Mouse (Mus musculus) thymus, postnatal 36 days (tissue): Measurements from ENCODE around the gene St3gal4.

ENCODE experiments used
- DNase-seq, 2 experiments: peaks; one replicate each; pipeline ENCODE4 v3.0.0; 2022; ENCODE audit warnings: mixed read lengths in 2 of 2

Gene St3gal4

DNA sequence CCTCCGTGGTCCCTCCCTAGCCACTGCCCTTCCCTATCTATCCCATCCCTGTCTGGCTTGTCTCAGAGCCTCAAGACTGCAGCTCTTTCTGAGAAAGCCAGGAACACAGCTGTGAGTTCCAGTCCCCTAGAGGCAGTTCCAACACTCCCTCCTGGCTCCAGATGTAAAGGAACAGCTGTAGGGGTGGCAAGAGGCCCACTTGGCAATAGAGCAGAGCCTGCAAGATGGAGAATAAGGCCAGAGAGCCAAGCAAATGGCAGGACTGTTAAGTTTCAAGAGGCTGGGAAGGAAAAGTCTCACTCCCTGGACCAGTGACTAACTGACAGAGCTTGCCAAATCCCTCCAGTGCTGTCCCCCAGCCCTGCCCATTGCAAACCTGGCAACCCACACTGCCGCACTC is 73.3 kb downstream of the St3gal4 start:
- no peak for DNase-seq

GRCm38 (mm10) chr9:35045031-35045531 is 74.0 kb downstream of the St3gal4 start:
- DNase-seq, result no peak

GRCm38 (mm10) chr9:35044458-35044857 is 74.6 kb downstream of the St3gal4 start:
- DNase-seq, result no peak

GRCm38 (mm10) chr9:35043619-35044018 is 75.4 kb downstream of the St3gal4 start:
- DNase-seq, result no peak

DNA sequence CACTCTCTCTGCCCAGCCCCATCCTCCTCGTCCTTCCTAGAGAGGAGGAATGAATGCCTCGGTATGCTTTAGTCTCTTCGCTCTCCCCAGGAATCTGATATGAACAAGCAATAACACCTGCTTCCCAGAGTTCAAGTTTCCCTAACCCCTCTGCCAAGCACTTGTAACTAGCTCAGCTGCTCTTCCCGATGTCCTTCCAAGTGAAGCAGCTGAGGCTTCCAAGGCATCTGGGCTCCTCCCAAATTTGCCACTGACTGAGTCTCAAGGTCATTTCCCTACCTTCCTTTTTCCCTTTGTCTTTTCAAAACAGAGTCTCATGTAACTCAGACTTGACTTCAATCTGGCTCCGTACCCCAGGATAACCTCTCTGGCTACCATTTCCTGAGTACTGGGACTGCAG is 77.6 kb downstream of the St3gal4 start:
- DNase-seq, result no peak

DNA sequence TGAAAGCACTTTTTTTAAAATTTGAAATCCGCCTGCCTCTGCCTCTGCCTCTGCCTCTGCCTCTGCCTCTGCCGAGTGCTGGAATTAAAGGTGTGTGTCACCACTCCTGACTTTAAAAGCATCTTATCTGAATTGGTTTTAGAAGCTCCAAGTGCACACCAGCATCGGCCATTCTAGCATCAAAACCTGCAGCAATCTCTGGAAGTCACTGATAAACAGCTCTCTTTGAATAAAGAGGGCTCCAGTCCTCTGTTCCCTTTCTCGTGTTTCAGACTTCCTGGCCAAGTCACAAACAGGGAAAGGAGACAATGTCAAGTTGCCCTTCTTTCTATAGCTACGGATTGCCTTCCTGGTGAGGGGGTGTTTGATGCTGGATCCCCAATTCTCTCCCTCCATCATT is 79.2 kb downstream of the St3gal4 start:
- DNase-seq, result no peak

DNA sequence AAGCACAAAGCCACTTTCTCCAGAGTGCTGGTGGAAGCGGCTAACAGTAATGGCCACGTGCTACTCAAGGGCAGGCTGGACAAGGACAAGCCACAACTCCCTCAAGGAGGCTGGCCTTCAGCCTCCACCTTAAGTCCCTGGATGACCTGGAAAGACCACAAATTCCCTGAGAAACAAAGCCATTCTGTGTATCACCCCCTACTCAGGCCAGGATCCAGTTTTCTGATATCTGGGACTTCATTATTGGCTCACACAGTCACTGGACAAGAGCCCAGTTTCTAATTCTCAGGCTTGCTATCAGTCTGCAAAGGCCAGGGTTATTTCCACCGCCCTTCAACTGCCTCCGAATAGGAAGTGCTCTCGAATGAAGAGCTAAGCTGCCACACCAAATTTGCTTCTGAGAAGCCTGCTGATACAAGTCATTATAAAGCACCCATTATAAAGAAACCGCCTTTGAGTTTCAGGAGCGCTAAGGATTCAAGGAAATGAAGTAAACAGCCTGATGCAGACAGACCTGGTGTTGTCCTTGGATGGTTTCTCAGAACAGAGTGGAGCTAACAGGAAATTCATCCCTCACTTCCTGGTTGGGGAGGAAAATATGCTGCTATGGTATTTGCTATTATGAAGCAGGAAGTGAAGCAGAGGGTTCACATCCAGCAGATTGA is 80.0 kb downstream of the St3gal4 start:
- DNase-seq, result no peak

DNA sequence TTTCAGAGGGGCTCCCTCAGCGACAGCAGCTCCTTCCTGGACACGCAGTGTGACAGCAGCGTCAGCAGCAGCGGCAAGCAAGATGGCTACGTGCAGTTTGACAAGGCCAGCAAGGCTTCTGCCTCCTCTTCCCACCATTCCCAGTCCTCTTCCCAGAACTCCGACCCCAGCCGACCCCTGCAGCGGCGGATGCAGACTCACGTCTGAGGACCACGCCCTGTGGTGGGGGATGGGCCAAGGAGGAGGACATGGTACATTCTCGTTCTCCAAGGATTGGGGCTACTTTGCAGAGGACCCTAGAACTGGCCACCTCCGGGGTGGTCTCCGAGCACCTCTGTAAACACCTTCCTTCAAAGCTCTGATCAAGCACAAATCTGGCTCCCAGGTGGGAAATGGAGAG is 84.0 kb downstream of the St3gal4 start:
- no peak for DNase-seq

GRCm38 (mm10) chr9:35032457-35032856 is 86.6 kb downstream of the St3gal4 start:
- no peak for DNase-seq

GRCm38 (mm10) chr9:35030823-35031222 is 88.2 kb downstream of the St3gal4 start:
- no peak for DNase-seq

- DNase-seq, result no peak
These were observed 91.6 kb downstream of the St3gal4 start for GRCm38 (mm10) chr9:35027382-35027997.

- DNase-seq, result no peak
These were observed 92.2 kb downstream of the St3gal4 start for GRCm38 (mm10) chr9:35026897-35027311.

- DNase-seq, result no peak
These were observed 92.8 kb downstream of the St3gal4 start for GRCm38 (mm10) chr9:35026311-35026710.

- DNase-seq, result no peak
These were observed 94.2 kb downstream of the St3gal4 start for GRCm38 (mm10) chr9:35024591-35025496.

DNA sequence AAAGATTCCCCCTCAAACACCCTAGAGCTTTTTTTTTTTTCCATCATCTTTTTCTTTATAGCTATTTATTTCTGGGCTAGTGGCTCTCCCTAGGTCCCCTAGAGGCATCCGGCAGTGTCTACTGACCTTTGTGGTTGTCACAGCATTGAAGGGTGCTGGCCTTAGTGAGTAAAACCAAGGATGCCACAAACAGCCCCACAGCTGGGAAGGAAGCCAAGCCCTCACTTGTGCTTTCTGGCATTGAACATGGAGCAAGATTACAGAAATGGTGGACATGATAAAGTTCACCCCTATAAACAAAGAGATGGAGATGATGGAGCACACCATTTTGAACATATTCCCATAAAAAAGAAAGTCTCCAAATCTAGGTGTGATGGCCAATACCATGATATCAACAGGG is 97.3 kb downstream of the St3gal4 start:
- no peak for DNase-seq

- DNase-seq, result no peak
These were observed 98.9 kb downstream of the St3gal4 start for GRCm38 (mm10) chr9:35020015-35020653.

DNA sequence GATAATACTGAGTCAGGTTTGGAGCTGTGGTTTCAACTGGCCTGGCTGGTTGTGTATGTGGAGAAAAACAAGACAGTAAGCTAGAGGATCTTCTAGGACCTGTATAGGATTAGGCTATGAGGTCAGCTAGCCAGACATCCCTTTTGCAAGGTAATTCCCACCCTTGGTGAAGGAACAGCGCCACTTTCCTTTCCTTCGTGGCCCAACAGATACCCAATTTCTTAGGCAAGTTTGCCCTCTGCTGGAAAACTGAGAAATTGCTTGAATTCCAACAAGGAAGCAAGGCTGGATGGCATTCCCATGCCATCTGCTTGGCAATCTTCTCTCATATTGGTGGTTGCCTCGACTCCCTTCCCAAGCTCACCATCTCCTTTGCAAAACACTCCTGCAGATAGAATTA is 99.7 kb downstream of the St3gal4 start:
- no peak for DNase-seq

DNA sequence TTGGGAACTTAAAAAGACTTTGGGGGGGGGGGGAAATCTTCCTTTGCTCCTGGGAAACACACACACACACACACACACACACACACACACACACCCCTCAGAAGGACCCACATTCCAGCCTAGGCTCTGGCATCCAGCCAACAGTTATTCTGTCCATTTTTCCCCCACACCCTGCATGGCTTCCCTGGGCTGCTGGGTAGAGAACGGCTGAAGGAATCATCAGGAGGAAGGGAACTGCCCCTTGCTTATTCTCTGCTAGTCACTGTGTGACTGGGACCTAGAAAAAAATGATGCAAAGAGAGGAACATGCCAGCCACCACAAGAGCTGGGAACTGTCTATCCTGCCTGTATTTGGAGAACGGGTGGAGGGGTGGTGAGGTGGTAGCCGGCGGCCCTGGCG is 101.0 kb downstream of the St3gal4 start:
- no peak for DNase-seq

DNA sequence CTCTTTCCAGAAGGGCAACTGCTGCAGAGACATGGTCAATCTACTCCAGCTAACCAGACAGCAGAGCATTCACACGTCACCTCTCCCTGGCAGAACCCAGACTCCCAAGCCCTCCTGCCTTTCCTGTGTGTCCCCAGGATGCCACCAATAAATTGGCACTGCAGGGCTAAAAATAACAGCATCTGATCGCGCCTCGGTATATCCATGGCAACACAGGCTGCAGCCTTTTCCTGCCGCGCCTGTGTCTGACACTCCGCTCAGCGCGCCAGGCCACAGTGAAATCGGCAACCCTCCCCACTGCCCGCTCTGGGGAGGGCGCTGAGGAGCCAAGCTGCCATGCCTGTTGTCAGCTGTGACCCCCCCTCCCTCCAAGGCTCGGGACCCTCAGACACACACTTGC is 101.5 kb downstream of the St3gal4 start:
- DNase-seq, result no peak

- DNase-seq, result peak in 1 of 2 experiments; percentile 12
These were observed 102.3 kb downstream of the St3gal4 start for GRCm38 (mm10) chr9:35016762-35017161.

- no peak for DNase-seq
These were observed 111.2 kb downstream of the St3gal4 start for GRCm38 (mm10) chr9:35007697-35008341.

DNA sequence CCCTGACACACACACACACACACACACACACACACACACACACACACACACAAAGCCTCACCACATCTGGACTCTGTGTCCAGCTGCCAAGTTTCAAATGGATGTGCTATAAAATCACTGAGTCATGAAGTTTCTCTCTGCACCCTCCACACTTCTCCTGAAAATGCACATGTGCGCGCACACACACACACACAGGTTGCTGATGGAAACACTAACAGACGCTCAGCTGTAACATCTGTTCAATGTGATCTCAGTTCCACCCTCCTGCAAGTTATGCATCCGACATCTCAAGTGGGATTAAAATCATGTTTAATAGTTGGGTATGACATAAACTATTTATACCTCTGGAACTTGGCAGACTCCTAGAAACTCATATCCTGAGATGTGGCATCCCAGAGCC is 115.0 kb downstream of the St3gal4 start:
- DNase-seq, result no peak
